Mouse (Mus musculus) liver, embryonic 14.5 days (tissue): ENCODE data around the gene Wfdc3.

Source experiments
- CTCF ChIP-seq: IDR thresholded peaks from 2 replicates; pipeline ENCODE4 v1.5.1; 2016; ENCODE audit warnings: antibody characterized with exemption, low read depth, control low read depth
- EP300 ChIP-seq: IDR thresholded peaks from 2 replicates; pipeline ENCODE4 v1.6.1; 2016; ENCODE audit warnings: antibody characterized with exemption, low read depth

DNA sequence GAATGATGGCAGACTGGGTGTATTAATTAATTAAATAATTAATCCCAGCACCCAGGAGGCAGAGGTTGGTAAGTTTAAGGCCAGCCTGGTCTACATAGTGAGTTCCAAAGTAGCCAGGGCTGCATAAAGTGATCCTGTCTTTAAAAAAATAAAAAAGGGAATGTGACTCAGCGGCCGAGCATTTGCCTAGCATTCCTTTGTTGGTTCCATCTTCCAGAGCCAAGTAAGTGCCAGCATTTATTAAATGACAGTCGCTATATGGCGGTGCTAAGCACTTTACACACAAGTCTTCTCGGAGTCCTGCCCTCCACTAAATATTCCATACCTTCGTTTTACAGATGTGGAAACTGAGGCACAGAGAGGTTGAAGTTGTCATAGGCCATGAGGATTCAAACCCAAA lies 30.4 kb upstream of the Wfdc3 start:
- TF ChIP-seq CTCF (no peak), EP300 (no peak)
